Mouse (Mus musculus) MEL (cell line): Measurements from ENCODE around the gene Osbpl3.

Experiments
- CTCF ChIP-seq, 3 experiments: IDR thresholded peaks in 2 of 3; conservative IDR thresholded peaks in 1 of 3; 2 replicates each; pipeline ENCODE4 v1.5.1; 2011 to 2012; ENCODE audit warnings: low read length in 3 of 3, low read depth in 2 of 3, mild to moderate bottlenecking in 2 of 3, improper control_type of control experiment in 1 of 3, inconsistent platforms in 1 of 3, mixed read lengths in 1 of 3, moderate library complexity in 1 of 3; ENCODE audit not compliant: control insufficient read depth in 1 of 3, insufficient read depth in 1 of 3, poor library complexity in 1 of 3, severe bottlenecking in 1 of 3
- E2F4 ChIP-seq: IDR thresholded peaks from 2 replicates; pipeline ENCODE4 v1.6.1; 2011; ENCODE audit warnings: low read depth, low read length, improper control_type of control experiment, borderline replicate concordance
- EP300 ChIP-seq, 2 experiments: IDR thresholded peaks; 2 replicates each; pipeline ENCODE4 v1.6.1; 2011; ENCODE audit warnings: improper control_type of control experiment in 2 of 2, low read length in 2 of 2, low read depth in 1 of 2, mild to moderate bottlenecking in 1 of 2
- HCFC1 ChIP-seq: IDR thresholded peaks from 2 replicates; pipeline ENCODE4 v1.6.1; 2012; ENCODE audit warnings: low read depth, mild to moderate bottlenecking, inconsistent platforms, low read length, improper control_type of control experiment, moderate library complexity
- JUND ChIP-seq: IDR thresholded peaks from 2 replicates; pipeline ENCODE4 v1.6.1; 2011; ENCODE audit warnings: low read depth, mild to moderate bottlenecking, improper control_type of control experiment, low read length
- KAT2A ChIP-seq: conservative IDR thresholded peaks from 2 replicates; pipeline ENCODE4 v1.6.1; 2012; ENCODE audit warnings: low read depth, low read length, improper control_type of control experiment, inconsistent platforms
- MXI1 ChIP-seq: IDR thresholded peaks from 2 replicates; pipeline ENCODE4 v1.6.1; 2011; ENCODE audit warnings: mild to moderate bottlenecking, low read depth, low read length, improper control_type of control experiment
- NELFE ChIP-seq: IDR thresholded peaks from 2 replicates; pipeline ENCODE4 v1.6.1; 2011; ENCODE audit warnings: low read depth, low read length, improper control_type of control experiment
- POLR2A ChIP-seq, 2 experiments: IDR thresholded peaks; 2 replicates each; pipeline ENCODE4 v1.6.1; 2011 to 2012; ENCODE audit warnings: low read length in 2 of 2, mild to moderate bottlenecking in 2 of 2, control low read depth in 1 of 2, improper control_type of control experiment in 1 of 2, low read depth in 1 of 2, moderate library complexity in 1 of 2; ENCODE audit not compliant: control insufficient read depth in 1 of 2, insufficient read depth in 1 of 2, poor library complexity in 1 of 2
- RAD21 ChIP-seq: IDR thresholded peaks from 2 replicates; pipeline ENCODE4 v1.6.1; 2011; ENCODE audit warnings: mild to moderate bottlenecking, low read depth, low read length, improper control_type of control experiment
- SIN3A ChIP-seq: IDR thresholded peaks from 2 replicates; pipeline ENCODE4 v1.6.1; 2012; ENCODE audit warnings: low read length, improper control_type of control experiment, inconsistent platforms
- TCF12 ChIP-seq: IDR thresholded peaks from 2 replicates; pipeline ENCODE4 v1.6.1; 2014; ENCODE audit warnings: low read depth, mild to moderate bottlenecking, inconsistent platforms, low read length, improper control_type of control experiment, moderate library complexity

DNA sequence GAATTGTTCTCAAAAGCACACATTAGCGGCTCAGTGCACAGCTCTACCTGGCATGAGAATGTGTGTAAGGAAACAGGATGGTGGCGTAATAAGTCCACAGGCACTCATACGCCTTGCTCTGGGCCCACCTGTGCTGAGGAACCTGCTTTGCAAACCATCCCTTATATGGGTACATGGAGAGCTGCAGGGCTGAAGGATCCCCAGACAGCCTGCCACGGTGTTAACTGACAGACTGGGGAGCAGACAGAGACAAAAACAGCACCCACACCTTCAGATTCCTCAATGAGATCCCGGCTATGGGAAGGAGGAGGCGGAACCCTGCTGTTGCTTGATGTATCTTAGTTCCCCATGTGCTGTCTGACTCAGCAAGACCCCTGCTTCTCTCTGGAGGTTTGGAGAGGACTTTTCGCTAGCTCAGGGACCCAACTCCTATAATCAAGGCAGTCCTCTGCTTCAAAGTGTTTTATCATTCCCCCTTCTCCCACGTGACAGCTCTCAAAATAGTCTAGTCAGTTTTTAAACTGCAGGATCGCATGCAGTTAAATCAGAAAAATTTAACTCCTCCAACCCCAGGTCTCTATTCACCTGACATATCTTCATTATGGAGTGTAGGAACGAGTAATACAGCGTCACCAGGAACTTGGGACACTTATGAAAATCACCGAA, 141.5 kb downstream of the Osbpl3 start:
- no peak for TF ChIP-seq MXI1
- no peak for TF ChIP-seq JUND
- TF ChIP-seq RAD21, result no peak
- TF ChIP-seq SIN3A, result no peak
- TF ChIP-seq E2F4, result no peak
- TF ChIP-seq POLR2A (IDR thresholded peaks at IDR 0.05; ENCODE audit: control insufficient read depth in 1 of 2, insufficient read depth in 1 of 2, low read depth in 1 of 2, low read length in 2 of 2, poor library complexity in 1 of 2), result no peak
- TF ChIP-seq CTCF (IDR thresholded peaks at IDR 0.05 in 2 of 3, conservative IDR thresholded peaks at IDR 0.05 in 1 of 3; ENCODE audit: control insufficient read depth in 1 of 3, insufficient read depth in 1 of 3, low read depth in 2 of 3, low read length in 3 of 3, poor library complexity in 1 of 3, severe bottlenecking in 1 of 3), result no peak
- no peak for TF ChIP-seq KAT2A
- TF ChIP-seq TCF12, result no peak
- no peak for TF ChIP-seq NELFE
- TF ChIP-seq EP300 (IDR thresholded peaks at IDR 0.05; ENCODE audit: low read depth in 1 of 2, low read length in 2 of 2), result no peak
- no peak for TF ChIP-seq HCFC1
